Mouse (Mus musculus) lung, embryonic 14.5 days (tissue): ENCODE results near the gene Mrgprh. TPM values are rescaled to one million over a fixed set of nuclear protein-coding genes. Genes with fewer than 3 reads are reported as not detected.
"Not testable (repeated sequence)": the region's sequence is repeated elsewhere in the genome, so short reads cannot be mapped to it uniquely, and the experiment has no call there.

Experiments
- ATAC-seq: fragments of 200-750 bp; cut with Nextera tagmentation; 2 replicates; pipeline ENCODE4 v1.8.0; 2017; ENCODE audit warnings: mild to moderate bottlenecking, moderate TSS enrichment, moderate library complexity; ENCODE audit not compliant: insufficient read depth
- DNase-seq: peaks from one replicate; pipeline ENCODE4 v3.0.0-alpha.2; 2015
- H3K27ac ChIP-seq: fragments of 300-500 bp; sonication (generic); 2 replicates; pipeline ENCODE4 v1.5.1; 2014; ENCODE audit warnings: low read depth, mild to moderate bottlenecking, moderate library complexity
- H3K27me3 ChIP-seq: fragments of 300-500 bp; sonication (generic); 2 replicates; pipeline ENCODE4 v1.6.1; 2014; ENCODE audit warnings: low read length, control low read depth; ENCODE audit not compliant: insufficient read depth
- H3K36me3 ChIP-seq: fragments of 300-500 bp; sonication (generic); 2 replicates; pipeline ENCODE4 v1.6.1; 2014; ENCODE audit warnings: control low read depth; ENCODE audit not compliant: insufficient read depth
- H3K4me1 ChIP-seq: fragments of 300-500 bp; sonication (generic); 2 replicates; pipeline ENCODE4 v1.6.1; 2014; ENCODE audit warnings: antibody characterized with exemption, control low read depth; ENCODE audit not compliant: insufficient read depth
- H3K4me2 ChIP-seq: fragments of 300-500 bp; sonication (generic); 2 replicates; pipeline ENCODE4 v1.6.1; 2014; ENCODE audit warnings: mild to moderate bottlenecking
- H3K4me3 ChIP-seq: fragments of 300-500 bp; sonication (generic); 2 replicates; pipeline ENCODE4 v1.5.1; 2014; ENCODE audit warnings: low read depth, low read length
- H3K9ac ChIP-seq: fragments of 300-500 bp; sonication (generic); 2 replicates; pipeline ENCODE4 v1.6.1; 2014
- H3K9me3 ChIP-seq: fragments of 300-500 bp; sonication (generic); 2 replicates; pipeline ENCODE4 v1.6.1; 2016; ENCODE audit warnings: low read depth, low read length, control low read depth
- CTCF ChIP-seq: IDR thresholded peaks from 2 replicates; pipeline ENCODE4 v1.5.1; 2016; ENCODE audit warnings: antibody characterized with exemption, low read depth
- WGBS: fragments of 180-500 bp; shearing (Covaris S2); extraction: QIAGEN DNeasy Blood & Tissue Kit; methylation state at CpG from one replicate; pipeline ENCODE4 v1.1.7; 2014; 5-methylcytosine and 5-hydroxymethylcytosine counted together
- polyA plus RNA-seq: library from polyadenylated mRNA; unstranded; fragments of >200 nt; fragmentation: Nextera tagmentation; extraction: Ambion mirVana; gene quantifications from 2 replicates; pipeline ENCODE4 v1.2.1, GENCODE M21; 2014

Mrgprh gene
- polyA plus RNA-seq, 1 experiment from 2014 or later: not detected

DNA sequence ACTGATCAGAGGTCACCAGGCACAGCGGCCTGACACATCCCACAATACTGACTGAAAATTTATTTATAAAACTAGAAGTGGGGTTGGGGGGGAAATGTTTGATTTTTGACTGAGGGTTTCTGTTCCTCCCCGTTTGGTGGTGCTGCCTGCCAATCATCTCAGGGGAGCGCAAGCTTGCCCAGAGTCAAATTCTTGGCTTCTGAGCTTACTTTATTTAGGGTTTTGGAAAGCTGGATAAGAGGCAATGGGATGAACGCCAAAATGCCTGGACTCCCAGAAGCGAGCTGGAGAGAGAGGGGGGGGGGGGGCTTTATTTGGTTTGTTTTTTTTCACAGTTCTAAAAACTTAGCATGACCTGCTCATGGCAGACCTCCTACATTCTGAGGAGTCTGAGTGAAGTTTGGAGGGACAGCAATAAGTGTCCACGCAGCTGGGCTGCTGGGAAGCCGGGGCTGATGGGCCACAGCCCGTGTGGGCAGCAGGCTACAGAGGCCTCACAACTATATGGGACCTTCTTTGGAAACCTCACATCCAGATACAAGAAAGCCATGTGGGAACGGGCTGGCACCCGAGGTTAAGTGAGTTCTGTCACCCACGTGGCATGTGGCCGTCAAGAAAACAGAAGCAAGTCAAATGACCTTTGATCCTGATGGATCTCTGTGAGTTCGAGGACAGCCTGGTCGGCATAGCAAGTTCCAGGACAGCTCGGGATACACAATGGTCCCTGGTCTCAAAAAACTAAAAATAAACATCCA lies 11.4 kb downstream of the Mrgprh start:
- no peak for TF ChIP-seq CTCF
- ATAC-seq (peak; percentile 66), DNase-seq (peak; percentile 84)
- Histone ChIP-seq H3K4me1 (no peaks in the 10 kb centered on the region), H3K36me3 (peaks cover under 1% of the 10 kb centered on the region; the same call in 1 of the 2 replicates), H3K9me3 (no peaks in the 10 kb centered on the region), H3K4me2 (no peak overlapping the region), H3K4me3 (no peak overlapping the region), H3K27me3 (no peaks in the 10 kb centered on the region), H3K9ac (no peak overlapping the region), H3K27ac (0 out of 2 replicates have a peak overlapping the region, but pooled peaks have one; percentile 31)
- WGBS: 50% methylated on average over 15 of the region's 15 CpGs

- Histone ChIP-seq H3K27ac (no peak overlapping the region), H3K4me1 (no peaks in the 10 kb centered on the region), H3K9me3 (no peaks in the 10 kb centered on the region), H3K4me3 (no peak overlapping the region), H3K4me2 (no peak overlapping the region), H3K27me3 (no peaks in the 10 kb centered on the region), H3K9ac (no peak overlapping the region), H3K36me3 (peaks cover 4% of the 10 kb centered on the region; the same call in 1 of the 2 replicates)
- WGBS: 86% methylated on average over 4 of the region's 4 CpGs
- TF ChIP-seq CTCF: no peak
- DNase-seq (no peak), ATAC-seq (no peak)
These were observed 15.2 kb downstream of the Mrgprh start for GRCm38 (mm10) chr17:12891054-12891453.

GRCm38 (mm10) chr17:12892033-12892432 lies 16.2 kb downstream of the Mrgprh start:
- no peak overlapping the region for H3K4me3 ChIP-seq
- no peak overlapping the region for H3K9ac ChIP-seq
- DNase-seq: no peak
- 85% methylated on average over 9 of the region's 9 CpGs for WGBS
- H3K36me3 ChIP-seq: peaks cover 4% of the 10 kb centered on the region; the same call in 1 of the 2 replicates
- H3K27me3 ChIP-seq: no peaks in the 10 kb centered on the region
- H3K4me1 ChIP-seq: no peaks in the 10 kb centered on the region
- no peak for ATAC-seq
- TF ChIP-seq CTCF: no peak
- H3K4me2 ChIP-seq: no peak overlapping the region
- no peaks in the 10 kb centered on the region for H3K9me3 ChIP-seq
- no peak overlapping the region for H3K27ac ChIP-seq

DNA sequence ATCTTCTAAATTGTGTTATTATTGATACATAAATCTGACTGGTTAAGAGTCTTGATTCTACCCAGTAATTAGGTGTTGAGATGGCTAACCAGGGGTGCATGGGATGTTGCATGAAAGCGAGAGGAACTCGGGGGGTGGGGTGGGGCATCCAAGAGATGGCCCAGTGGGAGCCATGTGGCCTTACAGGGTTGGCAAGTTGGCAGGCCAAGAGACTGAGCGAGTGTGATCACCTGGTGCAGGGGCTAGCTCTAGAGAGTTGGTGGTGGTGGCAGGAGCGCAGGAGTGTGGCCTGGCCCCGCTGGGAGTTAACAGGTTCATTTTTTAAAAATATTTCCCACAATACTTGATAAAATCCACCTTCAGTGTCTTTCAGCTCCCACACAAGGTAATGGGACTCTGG lies 21.8 kb downstream of the Mrgprh start:
- no peak overlapping the region for H3K9ac ChIP-seq
- ATAC-seq (no peak), DNase-seq (no peak)
- no peak overlapping the region for H3K4me3 ChIP-seq
- no peak for TF ChIP-seq CTCF
- H3K4me2 ChIP-seq: no peak overlapping the region
- 0 out of 2 replicates have a peak, but pooled peaks cover 4% of the 10 kb centered on the region for H3K36me3 ChIP-seq
- no peaks in the 10 kb centered on the region for H3K27me3 ChIP-seq
- H3K4me1 ChIP-seq: no peaks in the 10 kb centered on the region
- 89% methylated on average over 5 of the region's 5 CpGs for WGBS
- H3K9me3 ChIP-seq: no peaks in the 10 kb centered on the region
- H3K27ac ChIP-seq: no peak overlapping the region; the same call in 1 of the 2 replicates

GRCm38 (mm10) chr17:12898607-12899006 lies 22.8 kb downstream of the Mrgprh start:
- ATAC-seq, H3K4me3 ChIP-seq, H3K4me1 ChIP-seq, H3K9ac ChIP-seq, H3K9me3 ChIP-seq, H3K4me2 ChIP-seq, H3K36me3 ChIP-seq, H3K27me3 ChIP-seq: not testable (repeated sequence)
- 35% methylated on average over 2 of the region's 2 CpGs for WGBS
- H3K27ac ChIP-seq: peak overlapping the region; percentile 50; the same call in 1 of the 2 replicates
- DNase-seq: peak; percentile 13

GRCm38 (mm10) chr17:12902291-12902690 lies 26.5 kb downstream of the Mrgprh start:
- TF ChIP-seq CTCF: no peak
- 0 out of 2 replicates have a peak, but pooled peaks cover 10% of the 10 kb centered on the region for H3K36me3 ChIP-seq
- no peak for DNase-seq

More at GRCm38 (mm10) chr17:12902291-12902690, 26.5 kb downstream of the Mrgprh start:
- no peak overlapping the region for H3K9ac ChIP-seq
- no peaks in the 10 kb centered on the region for H3K9me3 ChIP-seq
- no peak overlapping the region for H3K4me3 ChIP-seq
- H3K4me1 ChIP-seq: no peaks in the 10 kb centered on the region
- no peak overlapping the region for H3K4me2 ChIP-seq
- 0 out of 2 replicates have a peak overlapping the region, but pooled peaks have one; percentile 6 for H3K27ac ChIP-seq
- no peak for ATAC-seq
- WGBS: 89% methylated on average over 6 of the region's 6 CpGs
- H3K27me3 ChIP-seq: no peaks in the 10 kb centered on the region
